Mouse (Mus musculus) lung, postnatal 10 days (tissue): ENCODE data around the gene Hils1.
"Not testable (repeated sequence)": the region's sequence is repeated elsewhere in the genome, so short reads cannot be mapped to it uniquely, and the experiment has no call there.

Experiments used
- DNase-seq: peaks from one replicate; pipeline ENCODE4 v3.0.0; 2021

Hils1 gene

GRCm38 (mm10) chr11:94957693-94958064 lies 9.7 kb upstream of the Hils1 start:
- DNase-seq = peak; percentile 66

GRCm38 (mm10) chr11:94958065-94958858 lies 9.1 kb upstream of the Hils1 start:
- DNase-seq = peak; percentile 93

DNA sequence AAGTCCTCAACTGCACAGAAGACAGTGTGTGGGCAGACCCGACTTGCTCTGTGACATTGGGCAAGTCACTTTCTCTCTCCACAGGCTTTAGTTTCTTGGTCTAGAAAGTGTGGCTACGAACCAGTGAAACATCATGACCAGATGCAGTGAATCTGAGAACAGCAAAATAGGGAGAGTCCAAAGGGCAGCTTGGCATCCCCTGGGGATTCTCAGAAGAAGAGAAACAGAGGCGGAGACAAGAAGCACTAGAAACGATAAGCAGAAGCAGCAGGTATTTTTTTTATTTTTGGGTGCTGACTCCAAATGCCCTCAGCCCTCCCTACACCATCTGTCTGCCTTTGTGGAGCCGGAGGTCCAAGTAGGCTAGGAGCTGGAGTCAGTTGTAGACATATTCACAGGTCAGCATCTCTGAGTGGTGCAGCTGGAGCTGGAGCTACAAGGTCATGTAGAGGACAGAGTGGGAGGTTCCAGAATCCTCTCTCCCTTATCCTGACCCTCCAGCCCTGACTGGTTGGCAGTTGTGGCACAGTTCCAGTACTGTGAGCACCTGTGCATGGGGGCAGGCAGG lies 4.8 kb upstream of the Hils1 start:
- DNase-seq = no peak

GRCm38 (mm10) chr11:94968187-94968586 lies 794 bp downstream of the Hils1 start:
- DNase-seq = no peak

DNA sequence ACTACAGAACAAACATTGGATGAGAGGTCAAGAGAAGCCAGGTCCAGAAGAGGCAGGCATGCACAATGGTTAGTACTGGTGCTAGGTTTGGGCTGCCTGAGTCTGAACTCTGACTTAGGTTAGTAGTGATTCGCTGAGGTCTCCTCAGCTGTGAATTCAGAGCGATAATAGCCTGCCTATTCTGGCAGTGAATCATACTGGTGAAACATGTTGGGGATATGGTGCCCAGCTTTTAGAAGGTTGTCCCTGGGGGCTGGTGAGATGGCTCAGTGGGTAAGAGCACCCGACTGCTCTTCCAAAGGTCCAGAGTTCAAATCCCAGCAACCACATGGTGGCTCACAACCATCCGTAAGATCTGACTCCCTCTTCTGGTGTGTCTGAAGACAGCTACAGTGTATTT lies 2.3 kb downstream of the Hils1 start:
- not testable (repeated sequence) for DNase-seq

GRCm38 (mm10) chr11:94970210-94970943 lies 3.0 kb downstream of the Hils1 start:
- peak; percentile 91 for DNase-seq

DNA sequence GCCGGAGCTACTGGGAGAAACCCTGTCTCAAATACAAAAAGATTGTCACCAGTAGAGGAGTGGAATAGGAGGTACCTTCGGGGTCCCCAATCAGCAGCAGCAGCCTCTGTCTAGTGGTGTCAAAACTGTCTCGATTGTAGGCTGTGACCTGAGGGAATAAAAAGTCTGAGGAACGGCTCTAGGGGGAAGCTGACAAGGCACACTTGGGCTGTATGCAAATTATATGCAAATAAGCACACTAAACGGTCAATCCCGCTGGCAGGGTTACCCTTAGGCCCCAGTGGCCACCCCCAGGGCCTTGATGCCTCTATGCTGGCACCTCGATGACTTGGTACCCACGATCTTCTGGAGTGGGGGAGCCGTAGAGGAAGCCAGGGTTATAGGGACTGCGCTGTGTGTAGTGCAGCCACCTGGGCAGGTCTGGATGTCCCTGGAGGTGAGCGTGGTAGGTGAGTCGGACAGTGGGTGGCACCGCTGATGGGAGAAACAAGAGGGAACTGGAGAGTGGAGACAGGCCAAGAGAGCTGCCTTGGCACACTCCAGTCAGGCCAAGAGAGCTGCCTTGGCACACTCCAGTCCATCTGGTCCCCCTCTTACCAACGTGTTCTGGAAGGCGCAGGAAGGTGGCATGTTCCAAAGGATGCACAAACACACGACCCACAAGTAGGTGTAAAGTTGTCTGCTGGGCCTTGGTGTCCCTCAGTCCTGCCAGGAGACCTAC lies 4.7 kb downstream of the Hils1 start:
- DNase-seq = no peak

DNA sequence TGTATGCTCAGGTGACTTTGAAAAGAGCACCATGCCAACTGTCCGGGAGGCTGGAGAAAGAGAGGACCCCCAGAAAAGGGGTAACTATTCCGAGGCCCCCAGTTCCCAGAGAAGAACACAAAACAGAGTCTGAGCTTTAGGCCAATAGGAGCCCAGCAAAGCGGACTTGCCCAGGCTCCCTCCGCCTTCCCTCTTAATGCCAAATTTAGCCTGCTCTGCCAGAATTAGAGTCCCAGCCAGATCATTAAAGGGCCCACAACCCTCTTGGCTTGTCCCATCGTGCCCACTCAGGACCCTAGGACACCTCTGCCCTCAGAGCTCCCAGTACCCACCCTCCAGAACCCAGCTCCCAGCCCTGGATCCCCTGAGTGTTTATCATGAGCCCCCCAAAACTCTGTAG lies 5.5 kb downstream of the Hils1 start:
- DNase-seq = no peak

DNA sequence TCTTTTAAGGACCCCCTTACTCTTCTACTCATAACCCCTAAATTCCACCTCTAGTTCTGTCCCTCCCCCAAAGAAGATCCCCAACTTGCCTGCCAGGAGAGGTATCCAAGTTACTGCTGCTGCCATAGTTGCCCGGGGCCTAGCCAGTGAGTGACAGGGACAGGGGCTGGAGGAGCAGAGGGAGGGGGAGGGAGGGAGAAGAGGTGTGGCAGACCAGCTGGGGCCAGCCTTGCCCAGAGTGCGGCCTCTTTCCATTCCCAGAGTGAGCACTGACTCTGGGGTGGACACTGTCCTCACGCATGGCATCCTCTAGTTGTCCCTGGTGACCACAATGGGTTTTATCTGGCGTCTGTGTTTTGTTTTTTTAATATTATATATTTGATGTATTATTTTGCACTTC lies 5.9 kb downstream of the Hils1 start:
- DNase-seq = no peak

DNA sequence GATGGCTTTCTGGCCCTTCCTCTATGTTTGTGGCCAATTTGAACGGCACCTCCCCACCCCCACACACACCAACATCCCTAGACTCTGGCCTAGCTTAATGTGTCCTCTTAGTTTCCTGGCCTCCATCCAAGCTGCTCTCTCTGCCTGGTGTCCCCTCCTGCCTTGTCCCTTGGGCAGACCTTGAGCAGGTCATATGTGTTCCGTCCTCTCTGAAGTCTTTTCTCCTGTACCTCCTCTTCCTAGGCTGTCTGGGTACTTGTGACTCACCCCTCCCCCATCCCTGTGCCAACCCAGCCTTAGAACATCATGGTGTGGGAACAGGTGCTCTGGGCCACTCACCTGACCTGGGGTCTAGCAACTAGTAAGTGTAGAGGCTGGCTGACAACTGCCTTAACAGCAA lies 7.6 kb downstream of the Hils1 start:
- DNase-seq = no peak

GRCm38 (mm10) chr11:94976199-94976598 lies 8.8 kb downstream of the Hils1 start, which contains the start of gene Sgca:
TSS of gene Sgca (minus strand) at chr11:94976327.
- DNase-seq = no peak

DNA sequence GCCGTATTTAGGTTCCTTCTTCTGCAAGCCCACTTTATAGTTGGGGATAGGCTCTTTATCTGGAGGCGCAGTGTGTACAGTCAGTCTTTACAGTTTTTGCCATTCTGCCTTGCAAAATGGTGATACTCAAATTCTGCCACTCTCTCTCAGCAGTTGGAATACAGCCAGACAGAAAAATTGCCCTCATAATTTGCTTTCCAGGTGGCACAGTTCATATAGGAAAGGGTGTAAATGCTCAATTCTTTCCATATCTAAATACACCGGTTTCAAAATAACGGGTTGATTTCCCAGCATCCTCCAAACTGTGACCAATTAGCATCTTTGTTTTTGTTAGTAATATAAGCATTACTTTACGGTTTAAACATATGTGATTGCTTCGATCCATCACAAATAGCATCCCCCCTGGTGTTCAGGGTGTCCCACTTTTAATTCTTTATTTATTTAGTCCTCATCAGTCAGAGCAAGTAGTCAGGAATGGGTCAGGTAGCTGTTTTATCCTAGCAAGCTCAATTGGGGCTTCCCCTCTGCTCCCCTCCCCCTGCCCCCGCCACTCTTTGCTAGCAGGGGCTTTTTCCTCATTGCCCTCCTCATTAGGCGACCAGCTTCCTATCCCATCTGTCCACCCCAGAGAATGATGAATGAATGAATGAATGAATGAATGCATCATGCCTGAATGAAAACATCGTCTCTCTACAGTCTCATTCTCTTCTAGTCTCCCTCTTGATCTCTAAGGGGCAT lies 11.0 kb downstream of the Hils1 start:
- DNase-seq = no peak

GRCm38 (mm10) chr11:94978947-94979346 lies 11.6 kb downstream of the Hils1 start:
- peak; percentile 98 for DNase-seq

DNA sequence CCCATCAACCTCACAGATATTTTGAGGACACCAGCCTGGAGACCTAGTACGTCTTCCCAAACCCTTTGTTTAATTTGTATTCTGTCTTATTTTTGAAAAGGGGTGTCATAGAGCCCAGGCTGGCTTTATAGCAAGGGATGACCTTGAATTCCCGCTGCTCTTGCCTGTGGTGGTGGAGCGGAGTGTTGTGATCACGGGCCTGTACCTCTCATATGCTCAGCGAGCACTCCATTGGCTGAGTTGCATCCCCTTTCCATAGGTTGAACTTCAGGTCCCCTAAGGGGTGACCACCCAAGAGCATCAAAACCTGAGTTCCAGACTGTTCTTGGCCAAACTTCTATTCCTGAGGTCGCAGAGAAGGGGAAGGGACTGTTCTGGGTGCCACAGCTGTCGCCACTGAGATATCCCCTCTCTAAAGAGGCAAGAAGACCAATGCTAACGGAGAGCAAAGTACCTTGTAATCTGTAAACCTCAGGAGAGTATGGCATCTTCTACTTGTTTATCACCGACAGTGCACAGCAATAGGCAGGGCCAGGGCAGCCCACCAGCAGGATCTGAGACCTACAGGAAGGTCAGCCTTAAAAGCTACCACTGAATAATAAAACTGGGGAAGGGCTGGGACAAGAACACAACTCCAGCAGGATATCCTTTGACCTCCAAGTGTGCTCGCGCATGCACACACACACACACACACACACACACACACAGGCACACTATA lies 12.2 kb downstream of the Hils1 start:
- DNase-seq = no peak

DNA sequence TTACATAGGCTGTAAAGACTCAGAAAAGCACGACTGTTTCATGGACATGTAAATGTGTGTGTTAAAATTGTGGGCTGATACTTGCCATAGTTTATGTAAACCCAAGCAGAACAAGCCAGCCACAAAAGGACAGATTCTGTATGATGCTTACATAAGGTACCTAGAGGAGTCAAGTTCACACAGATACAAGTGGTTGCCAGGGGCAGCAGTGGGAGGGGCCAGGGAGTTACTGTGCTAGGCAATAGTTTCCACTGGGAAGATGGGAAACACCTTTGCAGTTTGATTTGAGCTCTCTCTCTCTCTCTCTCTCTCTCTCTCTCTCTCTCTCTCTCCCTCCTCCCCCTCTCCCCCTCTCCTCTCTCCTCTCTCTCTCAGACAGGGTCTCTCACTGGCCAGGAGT lies 17.7 kb downstream of the Hils1 start:
- no peak for DNase-seq

- no peak for DNase-seq
These were observed 18.4 kb downstream of the Hils1 start for GRCm38 (mm10) chr11:94985822-94986221.

DNA sequence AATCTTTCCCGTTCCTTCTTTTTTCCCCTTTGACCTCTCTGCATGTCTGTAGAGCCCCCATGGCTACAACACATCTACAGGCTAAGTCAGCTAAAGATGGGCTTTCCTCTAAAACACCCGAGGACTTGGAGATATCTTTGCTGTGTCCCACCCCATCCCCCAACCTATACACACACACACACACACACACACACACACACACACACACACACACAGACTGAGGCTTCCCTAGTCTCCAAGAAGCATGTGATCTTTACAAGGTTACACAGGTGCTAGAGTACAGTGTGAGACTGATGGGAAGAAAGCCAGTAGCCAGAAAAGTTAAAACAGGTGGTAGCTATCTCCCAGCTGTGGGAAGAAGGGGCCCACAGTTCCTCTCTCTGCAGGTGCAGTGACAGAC lies 19.0 kb downstream of the Hils1 start:
- DNase-seq = no peak

- no peak for DNase-seq
These were observed 19.9 kb downstream of the Hils1 start for GRCm38 (mm10) chr11:94987341-94987740.

- DNase-seq = no peak
These were observed 20.5 kb downstream of the Hils1 start for GRCm38 (mm10) chr11:94987851-94988250.

DNA sequence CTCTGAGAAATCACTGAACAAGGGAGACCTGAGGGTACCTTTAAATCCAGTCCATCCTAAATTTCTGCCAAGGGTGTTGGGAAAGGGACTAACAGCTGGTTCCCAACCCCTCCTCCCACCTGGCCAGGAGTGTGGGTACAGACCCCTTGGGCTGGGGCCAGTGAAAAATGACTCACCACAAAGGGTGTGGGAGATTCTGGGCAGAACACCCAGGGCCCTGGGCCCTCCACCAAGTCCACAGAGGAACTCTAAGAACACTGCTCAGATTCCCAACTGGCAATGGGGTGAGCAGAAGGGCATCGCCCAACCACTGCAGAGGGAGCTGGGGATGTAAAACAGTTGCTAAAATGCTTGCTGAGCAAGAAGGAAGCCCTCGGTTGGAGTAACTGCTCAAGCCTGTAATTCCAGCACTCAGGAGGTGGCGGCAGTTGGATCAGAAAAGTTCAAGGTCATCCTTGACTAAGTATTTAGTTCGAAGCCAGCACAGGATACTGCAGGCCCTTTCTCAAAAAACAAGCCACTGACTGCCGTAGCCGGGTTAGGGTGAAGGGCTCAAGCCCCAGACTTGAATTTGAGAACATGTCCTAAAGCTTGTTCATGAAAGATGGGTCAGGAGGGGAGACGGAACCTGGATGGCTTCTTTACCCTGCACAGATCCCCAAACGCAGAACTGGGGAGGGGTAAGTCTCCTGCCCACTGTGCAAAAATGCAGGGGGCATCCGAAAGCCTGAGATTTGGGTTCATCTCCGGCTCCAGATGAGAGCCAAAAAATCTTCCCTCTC lies 21.6 kb downstream of the Hils1 start:
- peak; percentile 54 for DNase-seq

- DNase-seq = peak; percentile 93
These were observed 22.2 kb downstream of the Hils1 start for GRCm38 (mm10) chr11:94989562-94990017.
